Mouse (Mus musculus) lung, adult 18-20 months (tissue): ENCODE results near the gene Spef1.
"Not testable (repeated sequence)": the region's sequence is repeated elsewhere in the genome, so short reads cannot be mapped to it uniquely, and the experiment has no call there.

Experiments
- DNase-seq, 2 experiments: peaks; one replicate each; pipeline ENCODE4 v3.0.0; 2022; ENCODE audit warnings: mixed read lengths in 2 of 2

Spef1 gene

GRCm38 (mm10) chr2:131186771-131187601, at the start of gene Spef1, which contains the start of gene Cdc25b:
TSS of gene Spef1 (minus strand) at chr2:131187282.
TSS of gene Cdc25b (plus strand) at chr2:131186949.
- DNase-seq: peak; percentile 88 to 92

GRCm38 (mm10) chr2:131234970-131235635, 48.0 kb upstream of the Spef1 start:
- DNase-seq: peak; percentile 28 to 29

DNA sequence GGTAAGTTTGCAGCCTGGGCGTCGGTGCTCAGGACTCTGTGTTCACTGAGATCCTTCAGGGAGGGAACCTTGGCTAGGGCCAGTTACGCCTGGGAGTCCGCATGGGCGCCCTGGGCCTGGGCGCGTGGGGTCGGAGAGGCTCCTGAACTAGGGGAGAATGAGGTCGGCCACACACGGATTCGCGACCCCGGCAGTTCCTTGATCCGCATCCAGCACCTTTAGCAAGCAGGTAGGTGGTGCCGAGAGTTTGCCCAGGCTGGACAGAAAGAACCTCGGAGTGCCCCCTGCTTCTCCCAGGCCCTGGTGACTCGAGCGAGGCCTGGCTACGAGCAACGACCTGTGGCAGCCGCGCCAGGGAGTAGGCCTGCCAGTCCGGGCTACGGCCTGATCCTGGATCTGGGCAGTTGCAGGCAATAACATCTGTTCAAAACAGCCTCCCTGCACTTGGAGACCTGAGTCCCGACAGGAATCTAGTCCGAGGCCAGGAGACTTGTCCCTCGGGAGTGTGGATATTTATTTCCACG, 47.1 kb upstream of the Spef1 start:
- peak in 1 of 2 experiments; percentile 28 for DNase-seq

GRCm38 (mm10) chr2:131233307-131234126, 46.4 kb upstream of the Spef1 start, which contains the start of gene Mavs:
TSS of gene Mavs (plus strand) at chr2:131234063.
- DNase-seq: peak; percentile 97 to 98

DNA sequence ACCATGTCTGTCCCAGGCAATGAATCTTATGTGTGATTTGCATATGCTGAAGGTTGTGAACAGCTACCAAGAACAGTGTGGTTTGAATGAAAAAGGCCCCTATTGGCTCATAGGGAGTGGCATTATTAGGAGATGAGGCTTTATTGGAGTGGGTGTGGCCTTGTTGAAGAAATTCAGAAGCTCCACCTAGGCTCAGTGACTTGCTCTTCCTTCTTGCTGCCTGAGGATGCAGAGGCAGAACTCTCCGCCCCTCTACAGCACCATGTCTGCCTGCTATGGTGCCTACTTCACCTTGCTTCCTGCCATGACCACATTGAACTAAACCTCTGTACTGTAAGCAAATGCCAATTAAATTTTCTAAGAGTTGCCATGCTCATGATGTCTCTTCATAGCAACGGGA, 45.5 kb upstream of the Spef1 start:
- DNase-seq: no peak

GRCm38 (mm10) chr2:131227243-131227642, 40.2 kb upstream of the Spef1 start:
- no peak for DNase-seq

DNA sequence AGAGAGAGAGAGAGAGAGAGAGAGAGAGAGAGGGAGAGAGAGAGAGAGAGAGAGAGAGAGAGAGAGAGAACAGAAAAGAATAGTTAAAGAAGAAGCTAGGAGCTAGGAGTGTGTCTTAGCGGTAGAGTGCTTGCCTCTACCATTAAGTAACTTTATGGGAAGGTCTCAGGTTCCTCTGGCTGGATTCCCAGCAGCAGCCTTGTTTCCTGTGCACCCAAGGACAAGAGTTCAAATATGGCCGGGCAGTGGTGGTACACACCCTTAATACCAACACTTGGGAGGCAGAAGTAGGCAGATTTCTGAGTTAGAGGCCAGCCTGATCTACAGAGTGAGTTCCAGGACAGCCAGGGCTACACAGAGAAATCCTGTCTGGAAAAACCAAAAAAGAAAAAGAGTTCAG, 39.6 kb upstream of the Spef1 start:
- DNase-seq: not testable (repeated sequence)

DNA sequence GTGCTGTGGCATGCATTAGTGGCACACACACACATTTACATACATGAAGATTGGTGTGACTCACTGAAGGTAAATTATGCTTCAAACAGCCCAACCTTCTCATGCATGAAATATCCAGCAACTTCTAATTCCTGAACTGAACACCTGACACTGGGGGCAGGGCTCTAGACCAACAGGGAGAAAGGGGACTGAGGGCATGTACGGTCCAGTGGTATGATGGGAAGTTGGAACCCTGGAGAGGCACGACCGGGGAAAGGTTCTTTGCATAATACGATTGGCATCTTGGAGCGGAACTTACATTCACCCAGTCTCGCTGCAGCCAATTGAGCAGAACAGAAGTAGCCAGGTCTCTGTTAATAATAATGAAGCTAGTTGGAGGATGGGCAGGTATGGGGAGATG, 38.1 kb upstream of the Spef1 start:
- no peak for DNase-seq

DNA sequence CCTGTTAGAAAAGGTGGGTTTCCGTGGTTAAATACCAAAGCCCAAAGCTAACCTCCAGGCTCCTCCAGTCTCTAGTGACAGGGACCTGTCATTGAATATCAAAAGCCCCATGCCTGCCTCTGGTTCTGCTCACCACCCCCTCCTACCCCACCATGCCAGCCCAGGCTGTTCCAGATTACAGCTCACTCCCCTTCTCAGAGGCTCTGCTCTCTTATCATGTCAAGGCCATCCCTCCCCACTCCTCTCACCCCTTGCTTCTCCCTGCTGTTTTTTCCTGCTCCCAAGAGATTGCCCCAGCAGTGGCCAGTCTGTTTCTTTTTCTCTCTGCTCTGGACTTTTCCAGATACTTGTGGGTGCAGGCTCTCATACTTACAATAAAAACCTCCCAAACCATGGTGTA, 36.5 kb upstream of the Spef1 start:
- no peak for DNase-seq

- no peak for DNase-seq
These were observed 35.5 kb upstream of the Spef1 start for GRCm38 (mm10) chr2:131222562-131222961.

GRCm38 (mm10) chr2:131221853-131222515, 34.9 kb upstream of the Spef1 start:
- no peak for DNase-seq

GRCm38 (mm10) chr2:131220030-131220429, 32.9 kb upstream of the Spef1 start:
- no peak for DNase-seq

DNA sequence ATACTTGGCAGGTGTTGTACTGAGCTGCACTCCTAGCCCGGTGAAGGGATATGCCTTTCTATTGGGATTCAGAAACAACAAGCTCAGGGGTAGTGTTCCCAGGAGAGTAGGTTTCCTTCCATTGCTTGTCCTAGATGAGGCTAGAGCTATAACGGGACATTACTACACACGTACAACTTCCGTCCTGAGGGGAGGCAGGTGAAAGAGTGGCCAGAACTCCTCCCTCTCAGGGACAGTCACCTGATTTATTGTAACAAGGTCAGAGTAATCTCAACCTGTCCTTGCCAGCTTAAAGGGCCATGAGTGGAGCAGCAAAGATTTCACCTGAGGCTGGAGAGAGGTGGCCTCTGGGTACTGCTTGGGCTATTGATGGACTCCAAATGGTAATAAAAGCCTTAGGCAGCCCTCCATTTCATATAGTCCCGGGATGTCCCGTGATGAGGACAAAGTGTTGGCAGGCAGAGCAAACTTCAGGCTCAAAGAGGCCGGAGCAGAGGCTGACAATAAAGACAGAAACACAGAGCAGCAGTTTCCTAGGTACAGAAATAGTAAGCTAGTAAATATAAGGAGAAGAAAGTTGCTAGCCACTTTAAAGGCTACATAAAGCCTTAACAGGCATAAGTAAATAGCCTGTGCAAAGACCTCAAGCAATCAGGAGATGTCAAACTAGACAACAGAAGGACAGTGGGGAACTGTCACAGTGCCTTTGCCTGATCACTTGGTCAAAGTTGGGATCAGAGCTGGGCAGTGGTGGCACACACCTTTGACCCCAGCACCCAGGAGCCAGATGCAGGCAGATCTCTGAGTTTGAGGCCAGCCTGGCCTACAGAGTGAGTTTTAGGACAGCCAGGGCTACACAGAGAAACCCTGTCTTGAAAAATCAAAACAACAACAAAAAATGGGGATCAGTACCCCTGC, 29.1 kb upstream of the Spef1 start:
- peak in 1 of 2 experiments; percentile 33 for DNase-seq

DNA sequence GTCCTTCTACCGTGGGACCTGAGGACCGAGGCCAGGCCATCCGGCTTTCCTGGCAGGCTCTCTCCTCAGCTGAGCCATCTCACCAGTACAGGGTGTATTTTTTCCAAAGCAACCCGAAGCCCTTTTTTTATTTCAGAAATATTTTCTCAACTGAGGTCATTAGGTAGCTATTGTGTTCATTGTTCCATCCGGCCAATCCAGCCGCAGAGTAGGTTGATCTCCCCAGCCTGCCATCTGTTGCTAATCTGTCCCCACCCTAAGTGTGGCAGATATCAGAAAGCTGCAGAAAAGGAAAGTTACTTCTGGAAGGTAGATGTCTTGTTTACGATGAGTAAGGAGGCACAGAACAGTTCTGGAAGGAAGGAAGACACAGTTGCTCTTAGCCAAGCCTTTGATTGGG, 26.7 kb upstream of the Spef1 start:
- DNase-seq: no peak

- peak in 1 of 2 experiments; percentile 42 for DNase-seq
These were observed 24.0 kb upstream of the Spef1 start for GRCm38 (mm10) chr2:131211026-131211615.

DNA sequence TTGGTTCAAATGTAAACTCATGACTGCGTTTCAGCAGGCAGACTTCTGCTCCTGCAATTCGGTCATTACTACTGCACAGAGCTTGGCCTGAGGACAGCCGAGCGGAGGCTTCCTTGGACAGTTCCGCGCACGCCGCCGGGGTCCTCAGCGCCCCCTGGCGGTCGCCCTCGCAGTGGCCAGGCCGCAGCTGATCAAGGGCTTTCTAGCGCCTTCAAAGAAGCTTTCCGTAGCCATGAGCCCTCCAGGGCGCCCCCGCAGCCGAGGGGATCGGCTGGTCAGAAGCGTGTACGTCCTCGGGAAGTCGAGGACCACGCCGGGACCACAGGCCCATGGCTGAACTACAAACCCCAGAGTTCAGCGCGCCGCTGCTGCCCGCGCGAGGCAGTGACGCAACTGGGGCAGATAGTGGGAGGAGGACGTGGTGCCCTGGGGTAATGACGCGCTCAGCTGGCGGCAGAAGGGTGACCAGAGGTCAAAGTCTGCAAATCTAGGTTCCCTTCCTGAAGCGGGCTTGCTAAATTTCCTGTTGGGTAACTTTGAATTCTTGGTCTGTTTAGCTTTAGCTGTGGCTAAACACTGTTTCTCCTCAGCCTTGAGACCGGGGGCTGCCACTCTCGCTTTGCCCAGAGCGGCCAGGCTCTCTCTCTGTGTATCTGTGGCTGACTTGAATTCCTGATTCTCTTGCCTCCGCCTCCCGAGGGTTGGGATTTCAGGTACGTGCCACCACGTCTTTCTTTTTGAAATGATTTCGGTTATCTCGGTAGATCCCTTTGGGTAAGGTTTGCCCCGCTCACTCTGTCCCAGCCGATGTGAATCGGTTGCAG, 23.1 kb upstream of the Spef1 start:
- peak; percentile 96 for DNase-seq

DNA sequence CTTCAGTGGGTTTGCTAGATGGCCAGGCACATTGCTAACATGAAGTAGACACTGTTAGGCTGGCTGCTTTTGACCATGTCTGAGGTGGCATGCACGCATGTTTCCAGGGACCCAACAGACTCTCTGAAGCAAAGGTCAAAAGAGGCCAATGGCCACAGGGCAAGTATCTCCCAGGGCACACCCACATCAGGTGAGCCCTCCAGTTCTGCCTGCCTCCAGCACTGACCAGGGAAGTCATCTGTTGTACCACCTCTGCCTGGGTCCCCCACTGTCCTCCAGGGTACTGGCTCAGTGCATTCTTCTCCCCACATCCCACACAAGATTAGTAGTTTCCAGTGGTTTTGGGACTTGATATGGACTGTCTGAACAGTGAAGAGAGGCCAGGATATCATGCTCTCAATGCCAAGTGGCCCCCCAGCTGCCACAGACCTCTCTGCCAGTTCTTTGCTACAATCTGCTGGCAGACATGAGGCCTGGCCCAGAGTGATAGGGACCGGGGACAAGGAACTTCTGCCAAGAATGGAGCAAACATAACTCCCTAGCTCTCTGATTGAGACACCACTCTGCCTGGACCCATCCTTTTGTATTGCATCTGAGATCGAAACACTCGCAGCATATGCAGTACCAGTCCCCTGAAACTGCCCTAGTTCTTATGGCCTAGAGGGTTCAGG, 22.2 kb upstream of the Spef1 start:
- no peak for DNase-seq

DNA sequence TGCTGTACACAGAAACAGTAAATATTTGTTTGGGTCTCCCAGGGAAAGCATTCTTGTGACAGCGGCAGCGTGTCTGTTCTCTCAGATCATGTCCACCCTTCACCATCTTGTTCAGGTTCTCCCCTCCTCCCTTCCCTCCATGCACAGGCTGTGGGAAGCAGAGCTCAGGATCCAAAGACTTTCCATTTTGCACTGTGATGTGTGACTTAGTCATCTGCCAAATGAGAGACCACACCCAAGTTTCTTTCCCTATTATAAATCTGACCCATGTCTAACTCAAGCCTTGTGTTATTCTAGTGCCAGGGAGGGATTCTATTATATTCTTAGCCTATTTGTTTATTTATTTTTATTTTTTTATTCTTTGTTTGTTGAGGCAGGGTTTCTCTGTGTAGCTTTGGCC, 21.3 kb upstream of the Spef1 start:
- DNase-seq: no peak

DNA sequence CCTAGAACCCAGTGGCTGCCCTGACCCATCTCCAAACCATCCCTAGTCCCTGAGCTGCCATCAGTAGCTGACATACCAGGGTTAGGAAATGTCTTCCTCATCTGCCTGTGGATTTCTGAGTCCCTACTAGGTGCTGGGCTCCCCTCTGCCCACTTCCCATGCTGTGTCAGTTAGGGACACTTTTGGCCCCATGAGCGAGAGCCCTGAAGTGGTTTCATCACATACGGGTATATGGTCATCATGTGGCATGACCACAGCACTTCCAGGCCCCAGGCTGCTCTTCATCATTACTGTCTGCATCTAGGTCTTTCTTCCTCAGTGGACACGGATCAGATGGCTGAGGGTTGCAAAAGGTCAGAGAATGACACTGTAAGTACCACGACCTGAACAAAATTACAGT, 19.7 kb upstream of the Spef1 start, which contains the start of gene Ap5s1:
Gene Ap5s1, plus strand, starts transcription at position 301 of the 400 bp plus-strand sequence.
- DNase-seq: no peak
